Mouse (Mus musculus): ENCODE measurements around the gene Agap2. TPM values are rescaled to one million over a fixed set of nuclear protein-coding genes. Genes with fewer than 3 reads are reported as not detected.

Agap2 gene
- polyA plus RNA-seq, 1 experiment, result 15.6 TPM

- Histone ChIP-seq H3K27ac (ENCODE audit: insufficient read depth, low read depth, low read length) (no peak within 1 kb of the TSS), H3K27me3 (ENCODE audit: control insufficient read depth, insufficient read depth, low read length) (no peaks in the 10 kb centered on the region), H3K36me3 (ENCODE audit: control insufficient read depth, insufficient read depth, low read length) (no peaks in the 10 kb centered on the region), H3K4me1 (ENCODE audit: control insufficient read depth, insufficient read depth, insufficient read length, low read length) (no peaks in the 10 kb centered on the region; the same call in 1 of the 2 replicates), H3K4me3 (ENCODE audit: low read depth, low read length) (peak within 1 kb of the TSS; percentile 89)
- WGBS, result 1% methylated on average over 28 of the region's 28 CpGs
- TF ChIP-seq CTCF (IDR thresholded peaks at IDR 0.05; ENCODE audit: extremely low read depth, insufficient read length, insufficient replicate concordance, low read depth, low read length) (no peak), POLR2A (IDR thresholded peaks at IDR 0.05; ENCODE audit: low read depth, low read length) (no peak)
Observed at GRCm38 (mm10) chr10:127041274-127041766, 33.8 kb upstream of the Agap2 start, which contains the start of the genes Mettl1 and Eef1akmt3. Mettl1 (plus strand) TSS chr10:127041414. Eef1akmt3 (minus strand) TSS chr10:127041513.

- H3K36me3 ChIP-seq (ENCODE audit: control insufficient read depth, insufficient read depth, low read length), result no peaks in the 10 kb centered on the region
- no peaks in the 10 kb centered on the region; the same call in 1 of the 2 replicates for H3K4me1 ChIP-seq (ENCODE audit: control insufficient read depth, insufficient read depth, insufficient read length, low read length)
- peak overlapping the region; percentile 89 for H3K4me3 ChIP-seq (ENCODE audit: low read depth, low read length)
- H3K27me3 ChIP-seq (ENCODE audit: control insufficient read depth, insufficient read depth, low read length), result no peaks in the 10 kb centered on the region
- H3K27ac ChIP-seq (ENCODE audit: insufficient read depth, low read depth, low read length), result no peak overlapping the region
- TF ChIP-seq CTCF (IDR thresholded peaks at IDR 0.05; ENCODE audit: extremely low read depth, insufficient read length, insufficient replicate concordance, low read depth, low read length), result no peak
- TF ChIP-seq POLR2A (IDR thresholded peaks at IDR 0.05; ENCODE audit: low read depth, low read length), result no peak
- under 1% methylated on average over 44 of the region's 44 CpGs for WGBS
Observed at GRCm38 (mm10) chr10:127041774-127042338, 33.2 kb upstream of the Agap2 start.

- Histone ChIP-seq H3K27ac (ENCODE audit: insufficient read depth, low read depth, low read length) (no peak overlapping the region), H3K4me1 (ENCODE audit: control insufficient read depth, insufficient read depth, insufficient read length, low read length) (no peaks in the 10 kb centered on the region; the same call in 1 of the 2 replicates), H3K27me3 (ENCODE audit: control insufficient read depth, insufficient read depth, low read length) (0 out of 2 replicates have a peak, but pooled peaks cover under 1% of the 10 kb centered on the region), H3K4me3 (ENCODE audit: low read depth, low read length) (peak overlapping the region; percentile 89), H3K36me3 (ENCODE audit: control insufficient read depth, insufficient read depth, low read length) (no peaks in the 10 kb centered on the region)
- 5% methylated on average over 5 of the region's 5 CpGs for WGBS
- no peak for TF ChIP-seq CTCF (IDR thresholded peaks at IDR 0.05; ENCODE audit: extremely low read depth, insufficient read length, insufficient replicate concordance, low read depth, low read length)
- no peak for TF ChIP-seq POLR2A (IDR thresholded peaks at IDR 0.05; ENCODE audit: low read depth, low read length)
Observed at GRCm38 (mm10) chr10:127042468-127043115, 32.5 kb upstream of the Agap2 start.

- TF ChIP-seq POLR2A (IDR thresholded peaks at IDR 0.05; ENCODE audit: low read depth, low read length) (no peak), CTCF (IDR thresholded peaks at IDR 0.05; ENCODE audit: extremely low read depth, insufficient read length, insufficient replicate concordance, low read depth, low read length) (no peak)
- no peak overlapping the region for H3K4me3 ChIP-seq (ENCODE audit: low read depth, low read length)
- H3K27me3 ChIP-seq (ENCODE audit: control insufficient read depth, insufficient read depth, low read length), result peaks cover 6% of the 10 kb centered on the region; the same call in 1 of the 2 replicates
- WGBS, result 95% methylated on average over 6 of the region's 6 CpGs
- no peaks in the 10 kb centered on the region for H3K36me3 ChIP-seq (ENCODE audit: control insufficient read depth, insufficient read depth, low read length)
- H3K27ac ChIP-seq (ENCODE audit: insufficient read depth, low read depth, low read length), result no peak overlapping the region
- H3K4me1 ChIP-seq (ENCODE audit: control insufficient read depth, insufficient read depth, insufficient read length, low read length), result no peaks in the 10 kb centered on the region; the same call in 1 of the 2 replicates
Observed at GRCm38 (mm10) chr10:127043187-127043586, 31.9 kb upstream of the Agap2 start.

GRCm38 (mm10) chr10:127047954-127048353 is 27.1 kb upstream of the Agap2 start, which contains the start of gene Cyp27b1:
Cyp27b1 (plus strand) TSS chr10:127048250.
- WGBS, result 48% methylated on average over 5 of the region's 5 CpGs
- Histone ChIP-seq H3K4me3 (ENCODE audit: low read depth, low read length) (peak within 1 kb of the TSS; percentile 36), H3K27ac (ENCODE audit: insufficient read depth, low read depth, low read length) (no peak within 1 kb of the TSS), H3K27me3 (ENCODE audit: control insufficient read depth, insufficient read depth, low read length) (peaks cover 31% of the 10 kb centered on the region), H3K4me1 (ENCODE audit: control insufficient read depth, insufficient read depth, insufficient read length, low read length) (peaks cover 10% of the 10 kb centered on the region), H3K36me3 (ENCODE audit: control insufficient read depth, insufficient read depth, low read length) (no peaks in the 10 kb centered on the region)
- no peak for TF ChIP-seq POLR2A (IDR thresholded peaks at IDR 0.05; ENCODE audit: low read depth, low read length)
- TF ChIP-seq CTCF (IDR thresholded peaks at IDR 0.05; ENCODE audit: extremely low read depth, insufficient read length, insufficient replicate concordance, low read depth, low read length), result no peak

GRCm38 (mm10) chr10:127048608-127049394 is 26.3 kb upstream of the Agap2 start:
- 3% methylated on average over 35 of the region's 35 CpGs for WGBS
- Histone ChIP-seq H3K4me1 (ENCODE audit: control insufficient read depth, insufficient read depth, insufficient read length, low read length) (peaks cover 10% of the 10 kb centered on the region), H3K27me3 (ENCODE audit: control insufficient read depth, insufficient read depth, low read length) (peaks cover 31% of the 10 kb centered on the region), H3K4me3 (ENCODE audit: low read depth, low read length) (peak overlapping the region; percentile 36), H3K27ac (ENCODE audit: insufficient read depth, low read depth, low read length) (no peak overlapping the region), H3K36me3 (ENCODE audit: control insufficient read depth, insufficient read depth, low read length) (no peaks in the 10 kb centered on the region)
- TF ChIP-seq CTCF (IDR thresholded peaks at IDR 0.05; ENCODE audit: extremely low read depth, insufficient read length, insufficient replicate concordance, low read depth, low read length) (no peak), POLR2A (IDR thresholded peaks at IDR 0.05; ENCODE audit: low read depth, low read length) (no peak)
